Mouse (Mus musculus) B cell, adult (primary cell): ENCODE measurements around the gene Ccdc12. TPM values are rescaled to one million over a fixed set of nuclear protein-coding genes. Genes with fewer than 3 reads are reported as not detected.

Experiments used
- total RNA-seq: library from RNA; stranded (reverse); gene quantifications from 4 replicates; pipeline ENCODE4 v1.2.4, GENCODE M21; 2023; ENCODE audit not compliant: inconsistent age

Ccdc12 gene
- total RNA-seq = 86.7 to 110 TPM (median 103 TPM) in 4 replicates

GRCm38 (mm10) chr9:110656249-110657221 lies at the start of gene Ccdc12:
Gene Ccdc12, plus strand, starts transcription at chr9:110656503.

GRCm38 (mm10) chr9:110624361-110625166 lies 31.7 kb upstream of the Ccdc12 start, which contains the start of gene Nradd:
Gene Nradd, minus strand, starts transcription at chr9:110624452.

GRCm38 (mm10) chr9:110653655-110654461 lies 2.4 kb upstream of the Ccdc12 start, which contains the start of gene Nbeal2:
Gene Nbeal2, minus strand, starts transcription at chr9:110654161.

GRCm38 (mm10) chr9:110741711-110742294 lies 85.5 kb downstream of the Ccdc12 start, which contains the start of gene Myl3:
Gene Myl3, plus strand, starts transcription at chr9:110741861.

GRCm38 (mm10) chr9:110746961-110747360 lies 90.7 kb downstream of the Ccdc12 start, which contains the start of gene Pth1r:
Gene Pth1r, minus strand, starts transcription at chr9:110747145.

Other genes starting within 250 kb of the Ccdc12 start
- 132 to 147 TPM (median 139 TPM) in 4 replicates for gene Ptpn23, start 248.3 kb upstream of the Ccdc12 start, total RNA-seq
- gene Ngp, start 236.8 kb upstream of the Ccdc12 start, total RNA-seq = 1.5 to 3.0 TPM (median 2.4 TPM) in 4 replicates
- 43.6 to 51.6 TPM (median 47.2 TPM) in 4 replicates for gene Klhl18, start 179.8 kb upstream of the Ccdc12 start, total RNA-seq
- gene Kif9, start 179.5 kb upstream of the Ccdc12 start, total RNA-seq = 2.5 to 5.5 TPM (median 3.6 TPM) in 4 replicates
- gene Setd2, start 123.9 kb upstream of the Ccdc12 start, total RNA-seq = 201 to 233 TPM (median 213 TPM) in 4 replicates
- 1.1 to 3.8 TPM (median 1.8 TPM) in 4 replicates for gene Nradd, start 32.1 kb upstream of the Ccdc12 start, total RNA-seq
- gene Nbeal2, start 2.3 kb upstream of the Ccdc12 start, total RNA-seq = 35.1 to 39.2 TPM (median 37.6 TPM) in 4 replicates
- not detected in 4 replicates for gene Myl3, start 85.4 kb downstream of the Ccdc12 start, total RNA-seq
- not detected in 4 replicates for gene Pth1r, start 90.6 kb downstream of the Ccdc12 start, total RNA-seq
- not detected in 4 replicates for gene Prss42, start 141.7 kb downstream of the Ccdc12 start, total RNA-seq
- gene Prss44, start 157.5 kb downstream of the Ccdc12 start, total RNA-seq = not detected in 4 replicates
- gene Prss43, start 170.2 kb downstream of the Ccdc12 start, total RNA-seq = not detected in 4 replicates
- gene Prss45, start 178.1 kb downstream of the Ccdc12 start, total RNA-seq = not detected in 4 replicates
- not detected in 4 replicates for gene Prss46, start 188.0 kb downstream of the Ccdc12 start, total RNA-seq
- not detected in 4 replicates for gene Prss50, start 201.5 kb downstream of the Ccdc12 start, total RNA-seq
- 0.22 to 2.5 TPM in 2 of 4 replicates, not detected in the others for gene Als2cl, start 223.4 kb downstream of the Ccdc12 start, total RNA-seq
- gene Tmie, start 223.6 kb downstream of the Ccdc12 start, total RNA-seq = not detected in 4 replicates